Mouse (Mus musculus): ENCODE data around the gene Ucma. TPM values are rescaled to one million over a fixed set of nuclear protein-coding genes. Genes with fewer than 3 reads are reported as not detected.

The Ucma gene
- polyA plus RNA-seq, 1 experiment: 1.5 TPM

DNA sequence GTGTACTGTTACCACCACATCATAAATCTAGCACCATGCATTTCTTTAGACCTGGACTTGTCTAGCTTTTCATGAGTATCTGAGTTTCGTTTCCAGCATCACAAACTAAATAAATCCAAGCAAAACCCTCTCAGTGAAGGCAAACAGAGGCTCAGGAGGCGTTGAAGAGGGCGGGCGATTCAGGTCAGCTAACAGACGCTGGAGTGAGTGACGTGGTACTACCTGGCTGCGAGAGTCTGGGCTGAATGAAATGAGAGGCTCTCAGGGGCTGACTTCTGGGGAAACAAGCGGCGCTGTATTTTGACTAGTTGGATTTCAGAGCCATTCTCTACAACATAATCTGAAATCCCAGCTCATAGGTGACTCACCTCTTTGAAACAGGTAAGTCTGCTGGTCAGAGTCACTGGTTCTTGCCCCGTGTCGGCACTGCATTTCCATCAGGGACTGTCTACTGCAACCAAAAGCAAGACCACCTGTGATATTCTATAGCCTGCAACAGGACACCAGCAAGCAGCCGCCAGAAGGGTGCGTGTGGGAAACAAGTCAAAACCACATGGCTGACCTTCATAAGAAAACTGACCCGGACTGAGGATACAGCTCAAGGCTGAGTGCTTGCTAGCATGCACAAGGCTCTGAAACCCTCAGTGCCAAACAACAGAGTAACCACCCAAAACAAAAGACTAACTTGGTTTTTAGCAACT, 47.9 kb downstream of the Ucma start:
- TF ChIP-seq POLR2A (IDR thresholded peaks at IDR 0.05; ENCODE audit: control insufficient read depth, extremely low read depth, insufficient read depth, low read length, poor library complexity) (no peak), CTCF (IDR thresholded peaks at IDR 0.05; ENCODE audit: borderline replicate concordance, control insufficient read depth, extremely low read depth, insufficient read depth, low read length, poor library complexity) (no peak)
- H3K4me1 ChIP-seq (replicated peaks; ENCODE audit: control insufficient read depth, insufficient read depth, low read length): no peaks in the 10 kb centered on the region
- WGBS: 91% methylated on average over 14 of the region's 14 CpGs
- no peak for DNase-seq
- no peak overlapping the region for H3K27ac ChIP-seq (ENCODE audit: control insufficient read depth, insufficient read depth, low read length)
- no peak overlapping the region for H3K4me3 ChIP-seq (ENCODE audit: control insufficient read depth, insufficient read depth, low read length)
- H3K27me3 ChIP-seq (ENCODE audit: control insufficient read depth, insufficient read depth, low read length): no peaks in the 10 kb centered on the region
- H3K36me3 ChIP-seq (ENCODE audit: control insufficient read depth, insufficient read depth, low read length): no peaks in the 10 kb centered on the region

DNA sequence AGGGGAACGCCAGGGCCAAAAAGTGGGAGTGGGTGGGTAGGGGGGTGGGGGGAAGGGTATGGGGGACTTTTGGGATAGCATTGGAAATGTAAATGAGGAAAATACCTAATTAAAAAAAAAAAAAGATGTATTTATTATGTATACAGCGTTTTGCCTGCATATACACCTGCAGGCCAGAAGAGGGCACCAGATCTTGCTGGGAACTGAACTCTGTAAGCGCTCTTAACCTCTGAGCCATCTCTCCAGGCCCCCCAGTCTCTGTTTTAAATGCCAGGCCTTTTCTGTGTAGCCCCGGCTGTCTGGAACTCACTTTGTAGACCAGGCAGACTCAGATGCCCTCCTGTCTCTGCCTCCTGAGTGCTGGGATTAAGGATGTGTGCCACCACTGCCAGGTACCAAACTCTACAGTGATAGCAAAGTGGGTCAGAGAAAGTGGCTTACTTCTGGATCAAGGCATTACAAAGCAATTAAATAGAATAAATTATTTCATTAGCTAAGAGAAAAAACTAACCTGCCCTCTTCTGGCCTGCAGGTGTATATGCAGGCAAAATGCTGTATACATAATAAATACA, 49.3 kb downstream of the Ucma start:
- no peak overlapping the region for H3K4me3 ChIP-seq (ENCODE audit: control insufficient read depth, insufficient read depth, low read length)
- no peaks in the 10 kb centered on the region for H3K4me1 ChIP-seq (replicated peaks; ENCODE audit: control insufficient read depth, insufficient read depth, low read length)
- H3K27ac ChIP-seq (ENCODE audit: control insufficient read depth, insufficient read depth, low read length): no peak overlapping the region
- no peaks in the 10 kb centered on the region for H3K36me3 ChIP-seq (ENCODE audit: control insufficient read depth, insufficient read depth, low read length)
- no peaks in the 10 kb centered on the region for H3K27me3 ChIP-seq (ENCODE audit: control insufficient read depth, insufficient read depth, low read length)
- DNase-seq: no peak
- TF ChIP-seq CTCF (IDR thresholded peaks at IDR 0.05; ENCODE audit: borderline replicate concordance, control insufficient read depth, extremely low read depth, insufficient read depth, low read length, poor library complexity) (peak; percentile 39; the same call in 1 of the 2 replicates), POLR2A (IDR thresholded peaks at IDR 0.05; ENCODE audit: control insufficient read depth, extremely low read depth, insufficient read depth, low read length, poor library complexity) (no peak)
- 80% methylated on average over 3 of the region's 4 CpGs for WGBS

DNA sequence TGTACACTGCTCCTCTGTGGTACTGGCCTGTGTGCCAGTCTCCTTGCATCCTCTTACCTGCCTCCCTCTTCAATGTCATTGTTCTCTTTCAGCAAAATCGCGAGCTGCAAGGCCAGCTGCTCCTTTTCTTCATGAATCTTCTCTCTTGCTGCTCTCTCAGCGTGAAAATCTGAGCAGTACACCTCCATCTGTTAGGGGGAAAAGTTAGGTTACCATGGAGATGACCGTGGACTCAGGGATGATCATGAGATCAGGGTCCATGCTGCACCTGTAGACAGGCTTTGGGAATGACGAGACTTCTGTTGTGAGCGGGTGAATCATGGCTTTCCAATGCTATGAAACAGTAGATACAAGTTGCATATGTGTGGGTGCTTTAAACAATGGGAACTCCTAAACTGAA, 51.1 kb downstream of the Ucma start:
- Histone ChIP-seq H3K27ac (ENCODE audit: control insufficient read depth, insufficient read depth, low read length) (no peak overlapping the region), H3K4me1 (replicated peaks; ENCODE audit: control insufficient read depth, insufficient read depth, low read length) (no peaks in the 10 kb centered on the region), H3K27me3 (ENCODE audit: control insufficient read depth, insufficient read depth, low read length) (no peaks in the 10 kb centered on the region), H3K36me3 (ENCODE audit: control insufficient read depth, insufficient read depth, low read length) (no peaks in the 10 kb centered on the region), H3K4me3 (ENCODE audit: control insufficient read depth, insufficient read depth, low read length) (no peak overlapping the region)
- TF ChIP-seq POLR2A (IDR thresholded peaks at IDR 0.05; ENCODE audit: control insufficient read depth, extremely low read depth, insufficient read depth, low read length, poor library complexity): no peak
- no peak for TF ChIP-seq CTCF (IDR thresholded peaks at IDR 0.05; ENCODE audit: borderline replicate concordance, control insufficient read depth, extremely low read depth, insufficient read depth, low read length, poor library complexity)
- WGBS: 91% methylated on average over 6 of the region's 6 CpGs
- no peak for DNase-seq

DNA sequence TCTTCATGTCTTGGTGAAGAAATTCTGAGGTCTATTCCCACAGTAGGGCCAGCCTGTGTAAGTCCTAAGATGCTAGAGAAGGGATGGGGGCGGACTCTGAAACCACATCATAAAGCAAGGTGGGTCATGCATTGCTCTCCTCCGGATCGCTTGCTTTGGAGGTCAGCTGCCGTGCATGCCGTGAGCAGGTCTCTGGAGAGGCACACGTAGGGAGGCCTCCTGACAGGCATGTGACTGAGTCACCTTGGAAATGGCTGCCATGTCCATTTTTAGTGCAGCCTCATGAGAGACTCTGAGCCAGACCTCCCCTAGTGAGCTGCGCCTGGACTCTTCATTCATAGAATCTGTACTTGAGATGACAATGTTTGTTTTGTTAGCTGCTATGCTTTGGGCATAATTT, 52.1 kb downstream of the Ucma start:
- 89% methylated on average over 7 of the region's 7 CpGs for WGBS

DNA sequence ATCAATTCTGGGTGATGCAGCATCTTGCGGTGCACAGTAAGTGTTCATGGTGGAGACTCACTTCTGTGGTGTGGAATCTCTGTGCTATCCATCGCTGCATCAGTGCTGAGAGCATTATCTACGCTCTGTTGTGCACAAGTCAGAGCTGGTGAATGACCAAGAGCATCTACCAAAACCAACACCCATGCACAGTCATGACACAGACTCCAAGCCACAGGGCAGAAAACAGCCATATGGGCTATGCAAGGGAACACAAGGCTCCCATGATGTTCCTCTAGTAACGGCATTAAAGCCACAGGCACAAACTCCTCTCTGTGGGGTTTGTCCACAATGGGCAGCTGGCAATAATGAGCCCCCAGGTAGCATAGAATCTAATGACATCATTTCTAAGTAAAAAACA, 53.9 kb downstream of the Ucma start:
- no peak for DNase-seq
- TF ChIP-seq POLR2A (IDR thresholded peaks at IDR 0.05; ENCODE audit: control insufficient read depth, extremely low read depth, insufficient read depth, low read length, poor library complexity) (no peak), CTCF (IDR thresholded peaks at IDR 0.05; ENCODE audit: borderline replicate concordance, control insufficient read depth, extremely low read depth, insufficient read depth, low read length, poor library complexity) (no peak)
- H3K36me3 ChIP-seq (ENCODE audit: control insufficient read depth, insufficient read depth, low read length): no peaks in the 10 kb centered on the region
- H3K4me1 ChIP-seq (replicated peaks; ENCODE audit: control insufficient read depth, insufficient read depth, low read length): no peaks in the 10 kb centered on the region
- no peak overlapping the region for H3K27ac ChIP-seq (ENCODE audit: control insufficient read depth, insufficient read depth, low read length)
- WGBS: 97% methylated on average over 4 of the region's 4 CpGs
- H3K27me3 ChIP-seq (ENCODE audit: control insufficient read depth, insufficient read depth, low read length): no peaks in the 10 kb centered on the region
- no peak overlapping the region for H3K4me3 ChIP-seq (ENCODE audit: control insufficient read depth, insufficient read depth, low read length)

More for the DNA sequence above, 52.1 kb downstream of the Ucma start:
- H3K4me3 ChIP-seq (ENCODE audit: control insufficient read depth, insufficient read depth, low read length): no peak overlapping the region
- TF ChIP-seq CTCF (IDR thresholded peaks at IDR 0.05; ENCODE audit: borderline replicate concordance, control insufficient read depth, extremely low read depth, insufficient read depth, low read length, poor library complexity) (no peak), POLR2A (IDR thresholded peaks at IDR 0.05; ENCODE audit: control insufficient read depth, extremely low read depth, insufficient read depth, low read length, poor library complexity) (no peak)
- no peak for DNase-seq
- no peak overlapping the region for H3K27ac ChIP-seq (ENCODE audit: control insufficient read depth, insufficient read depth, low read length)
- H3K27me3 ChIP-seq (ENCODE audit: control insufficient read depth, insufficient read depth, low read length): no peaks in the 10 kb centered on the region
- H3K4me1 ChIP-seq (replicated peaks; ENCODE audit: control insufficient read depth, insufficient read depth, low read length): no peaks in the 10 kb centered on the region
- no peaks in the 10 kb centered on the region for H3K36me3 ChIP-seq (ENCODE audit: control insufficient read depth, insufficient read depth, low read length)

DNA sequence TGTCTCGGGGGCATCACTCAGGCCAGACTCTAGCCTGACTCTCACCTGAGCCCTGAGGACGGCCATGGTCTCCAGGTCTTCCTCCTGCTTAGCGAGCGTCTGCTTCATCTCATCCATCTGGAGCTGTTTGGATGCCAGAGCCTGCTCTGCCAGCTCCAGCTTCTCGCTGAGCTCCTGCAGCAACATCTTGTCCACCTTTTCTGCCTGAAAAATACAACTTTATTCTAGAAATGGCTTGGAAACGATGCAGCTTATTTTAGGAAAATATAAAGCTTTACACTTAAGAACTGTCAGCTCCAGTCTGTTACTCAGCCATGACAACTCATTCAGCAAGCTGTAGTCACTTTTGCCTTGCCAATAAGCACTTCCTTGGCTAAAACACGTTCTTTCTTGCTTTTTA, 55.3 kb downstream of the Ucma start:
- 92% methylated on average over 7 of the region's 7 CpGs for WGBS
- TF ChIP-seq POLR2A (IDR thresholded peaks at IDR 0.05; ENCODE audit: control insufficient read depth, extremely low read depth, insufficient read depth, low read length, poor library complexity): no peak
- TF ChIP-seq CTCF (IDR thresholded peaks at IDR 0.05; ENCODE audit: borderline replicate concordance, control insufficient read depth, extremely low read depth, insufficient read depth, low read length, poor library complexity): no peak
- Histone ChIP-seq H3K36me3 (ENCODE audit: control insufficient read depth, insufficient read depth, low read length) (no peaks in the 10 kb centered on the region), H3K4me1 (replicated peaks; ENCODE audit: control insufficient read depth, insufficient read depth, low read length) (no peaks in the 10 kb centered on the region), H3K4me3 (ENCODE audit: control insufficient read depth, insufficient read depth, low read length) (no peak overlapping the region), H3K27me3 (ENCODE audit: control insufficient read depth, insufficient read depth, low read length) (no peaks in the 10 kb centered on the region), H3K27ac (ENCODE audit: control insufficient read depth, insufficient read depth, low read length) (no peak overlapping the region)
- DNase-seq: no peak

Measured in thymus, adult 2 months (tissue).